Mouse (Mus musculus): ENCODE measurements around the gene Selenon. TPM values are rescaled to one million over a fixed set of nuclear protein-coding genes. Genes with fewer than 3 reads are reported as not detected.

Selenon gene
- polyA plus RNA-seq, 1 experiment from 2014 or later, result 47.6 TPM

GRCm38 (mm10) chr4:134542726-134543125, 9.2 kb downstream of the Selenon start:
- Histone ChIP-seq H3K9ac (replicated peaks) (no peak overlapping the region), H3K4me1 (replicated peaks) (peaks cover 7% of the 10 kb centered on the region; the same call in 1 of the 2 replicates), H3K36me3 (peaks cover 98% of the 10 kb centered on the region), H3K4me2 (no peak overlapping the region), H3K9me3 (no peaks in the 10 kb centered on the region), H3K27ac (no peak overlapping the region), H3K27me3 (no peaks in the 10 kb centered on the region), H3K4me3 (replicated peaks) (no peak overlapping the region)
- ATAC-seq (ENCODE audit: insufficient number of reproducible peaks, insufficient read depth, low FRiP score, low TSS enrichment, low read depth), result no peak
- WGBS, result 89% methylated on average over 9 of the region's 9 CpGs

- peaks cover 63% of the 10 kb centered on the region for H3K36me3 ChIP-seq
- H3K27ac ChIP-seq, result no peak overlapping the region
- no peaks in the 10 kb centered on the region for H3K27me3 ChIP-seq
- H3K9ac ChIP-seq (replicated peaks), result no peak overlapping the region
- no peak for ATAC-seq (ENCODE audit: insufficient number of reproducible peaks, insufficient read depth, low FRiP score, low TSS enrichment, low read depth)
- H3K4me1 ChIP-seq (replicated peaks), result peaks cover 8% of the 10 kb centered on the region
- 86% methylated on average over 10 of the region's 10 CpGs for WGBS
- no peaks in the 10 kb centered on the region for H3K9me3 ChIP-seq
- no peak overlapping the region for H3K4me3 ChIP-seq (replicated peaks)
- H3K4me2 ChIP-seq, result no peak overlapping the region
These were observed 12.9 kb downstream of the Selenon start for GRCm38 (mm10) chr4:134538997-134539580.

- H3K27me3 ChIP-seq, result no peaks in the 10 kb centered on the region
- H3K4me2 ChIP-seq, result peak overlapping the region; percentile 77
- WGBS, result 18% methylated on average over 8 of the region's 8 CpGs
- peak overlapping the region; percentile 50 for H3K9ac ChIP-seq (replicated peaks)
- H3K9me3 ChIP-seq, result no peaks in the 10 kb centered on the region
- peak overlapping the region; percentile 95 for H3K4me3 ChIP-seq (replicated peaks)
- H3K4me1 ChIP-seq (replicated peaks), result peaks cover 23% of the 10 kb centered on the region
- H3K36me3 ChIP-seq, result peaks cover 41% of the 10 kb centered on the region
- H3K27ac ChIP-seq, result peak overlapping the region; percentile 66; the same call in 1 of the 2 replicates
- no peak for ATAC-seq (ENCODE audit: insufficient number of reproducible peaks, insufficient read depth, low FRiP score, low TSS enrichment, low read depth)
These were observed 16.2 kb downstream of the Selenon start for GRCm38 (mm10) chr4:134535787-134536151.

GRCm38 (mm10) chr4:134534932-134535786, 16.8 kb downstream of the Selenon start, which contains the start of gene Mtfr1l:
TSS of gene Mtfr1l (minus strand) at chr4:134535387.
- under 1% methylated on average over 71 of the region's 71 CpGs for WGBS
- Histone ChIP-seq H3K4me1 (replicated peaks) (peaks cover 23% of the 10 kb centered on the region), H3K4me2 (peak within 1 kb of the TSS; percentile 77), H3K9ac (replicated peaks) (peak within 1 kb of the TSS; percentile 88), H3K4me3 (replicated peaks) (peak within 1 kb of the TSS; percentile 95), H3K27me3 (no peaks in the 10 kb centered on the region), H3K36me3 (peaks cover 41% of the 10 kb centered on the region), H3K9me3 (no peaks in the 10 kb centered on the region), H3K27ac (peak within 1 kb of the TSS; percentile 88)
- peak; percentile 95 for ATAC-seq (ENCODE audit: insufficient number of reproducible peaks, insufficient read depth, low FRiP score, low TSS enrichment, low read depth)

GRCm38 (mm10) chr4:134534124-134534886, 17.7 kb downstream of the Selenon start:
- WGBS, result under 1% methylated on average over 57 of the region's 57 CpGs
- peak overlapping the region; percentile 95 for H3K4me3 ChIP-seq (replicated peaks)
- H3K4me1 ChIP-seq (replicated peaks), result peaks cover 23% of the 10 kb centered on the region
- no peak for ATAC-seq (ENCODE audit: insufficient number of reproducible peaks, insufficient read depth, low FRiP score, low TSS enrichment, low read depth)
- peak overlapping the region; percentile 88 for H3K27ac ChIP-seq
- no peaks in the 10 kb centered on the region for H3K9me3 ChIP-seq
- H3K4me2 ChIP-seq, result peak overlapping the region; percentile 77
- peak overlapping the region; percentile 88 for H3K9ac ChIP-seq (replicated peaks)
- H3K36me3 ChIP-seq, result peaks cover 41% of the 10 kb centered on the region
- no peaks in the 10 kb centered on the region for H3K27me3 ChIP-seq

- WGBS, result 80% methylated on average over 4 of the region's 4 CpGs
- peaks cover 41% of the 10 kb centered on the region for H3K36me3 ChIP-seq
- peak overlapping the region; percentile 77 for H3K4me2 ChIP-seq
- H3K9me3 ChIP-seq, result no peaks in the 10 kb centered on the region
- no peaks in the 10 kb centered on the region for H3K27me3 ChIP-seq
- peaks cover 23% of the 10 kb centered on the region for H3K4me1 ChIP-seq (replicated peaks)
- no peak for ATAC-seq (ENCODE audit: insufficient number of reproducible peaks, insufficient read depth, low FRiP score, low TSS enrichment, low read depth)
- no peak overlapping the region for H3K9ac ChIP-seq (replicated peaks)
- no peak overlapping the region for H3K27ac ChIP-seq
- H3K4me3 ChIP-seq (replicated peaks), result peak overlapping the region; percentile 95
These were observed 18.5 kb downstream of the Selenon start for GRCm38 (mm10) chr4:134533421-134533820.

- no peaks in the 10 kb centered on the region for H3K27me3 ChIP-seq
- no peak overlapping the region for H3K27ac ChIP-seq
- H3K4me2 ChIP-seq, result no peak overlapping the region
- H3K9ac ChIP-seq (replicated peaks), result no peak overlapping the region
- no peaks in the 10 kb centered on the region for H3K9me3 ChIP-seq
- H3K4me1 ChIP-seq (replicated peaks), result peaks cover 23% of the 10 kb centered on the region
- H3K36me3 ChIP-seq, result peaks cover 41% of the 10 kb centered on the region
- no peak for ATAC-seq (ENCODE audit: insufficient number of reproducible peaks, insufficient read depth, low FRiP score, low TSS enrichment, low read depth)
- 79% methylated on average over 4 of the region's 4 CpGs for WGBS
- no peak overlapping the region for H3K4me3 ChIP-seq (replicated peaks)
These were observed 19.0 kb downstream of the Selenon start for GRCm38 (mm10) chr4:134532928-134533327.

GRCm38 (mm10) chr4:134526220-134526619, 25.7 kb downstream of the Selenon start:
- ATAC-seq (ENCODE audit: insufficient number of reproducible peaks, insufficient read depth, low FRiP score, low TSS enrichment, low read depth), result no peak
- Histone ChIP-seq H3K9me3 (no peaks in the 10 kb centered on the region), H3K27me3 (no peaks in the 10 kb centered on the region), H3K9ac (replicated peaks) (no peak overlapping the region), H3K4me3 (replicated peaks) (no peak overlapping the region), H3K4me2 (no peak overlapping the region), H3K4me1 (replicated peaks) (no peaks in the 10 kb centered on the region), H3K27ac (no peak overlapping the region), H3K36me3 (peaks cover 99% of the 10 kb centered on the region)
- 87% methylated on average over 5 of the region's 5 CpGs for WGBS

- Histone ChIP-seq H3K27me3 (no peaks in the 10 kb centered on the region), H3K27ac (no peak overlapping the region), H3K4me2 (no peak overlapping the region), H3K4me3 (replicated peaks) (no peak overlapping the region), H3K4me1 (replicated peaks) (no peaks in the 10 kb centered on the region), H3K9me3 (no peaks in the 10 kb centered on the region), H3K36me3 (peaks cover 98% of the 10 kb centered on the region), H3K9ac (replicated peaks) (no peak overlapping the region)
- ATAC-seq (ENCODE audit: insufficient number of reproducible peaks, insufficient read depth, low FRiP score, low TSS enrichment, low read depth), result no peak
- 66% methylated on average over 5 of the region's 5 CpGs for WGBS
These were observed 26.2 kb downstream of the Selenon start for GRCm38 (mm10) chr4:134525806-134526205.

GRCm38 (mm10) chr4:134523447-134523846, 28.5 kb downstream of the Selenon start:
- Histone ChIP-seq H3K36me3 (peaks cover 84% of the 10 kb centered on the region), H3K4me3 (replicated peaks) (no peak overlapping the region), H3K9me3 (no peaks in the 10 kb centered on the region), H3K27ac (no peak overlapping the region), H3K9ac (replicated peaks) (no peak overlapping the region), H3K4me2 (no peak overlapping the region), H3K4me1 (replicated peaks) (no peaks in the 10 kb centered on the region), H3K27me3 (no peaks in the 10 kb centered on the region)
- no peak for ATAC-seq (ENCODE audit: insufficient number of reproducible peaks, insufficient read depth, low FRiP score, low TSS enrichment, low read depth)
- 88% methylated on average over 4 of the region's 4 CpGs for WGBS

GRCm38 (mm10) chr4:134519281-134519680, 32.7 kb downstream of the Selenon start:
- ATAC-seq (ENCODE audit: insufficient number of reproducible peaks, insufficient read depth, low FRiP score, low TSS enrichment, low read depth), result no peak
- Histone ChIP-seq H3K27ac (no peak overlapping the region), H3K9ac (replicated peaks) (no peak overlapping the region), H3K27me3 (no peaks in the 10 kb centered on the region), H3K36me3 (peaks cover 43% of the 10 kb centered on the region), H3K9me3 (no peaks in the 10 kb centered on the region), H3K4me2 (no peak overlapping the region), H3K4me3 (replicated peaks) (no peak overlapping the region), H3K4me1 (replicated peaks) (no peaks in the 10 kb centered on the region)
